Mouse (Mus musculus) myocyte (in vitro differentiated cells): Measurements from ENCODE around the gene Mtmr2. TPM values are rescaled to one million over a fixed set of nuclear protein-coding genes. Genes with fewer than 3 reads are reported as not detected.

ENCODE experiments used
- H3K27me3 ChIP-seq: one replicate; pipeline ENCODE4 v1.6.1; 2011; ENCODE audit not compliant: control insufficient read depth, insufficient read depth, insufficient read length
- H3K36me3 ChIP-seq: one replicate; pipeline ENCODE4 v1.6.1; 2011; ENCODE audit not compliant: control insufficient read depth, insufficient read depth
- H3K4me2 ChIP-seq: one replicate; pipeline ENCODE4 v1.6.1; 2011; ENCODE audit warnings: low read depth, control low read depth
- H3K4me3 ChIP-seq: one replicate; pipeline ENCODE4 v1.5.1; 2011; ENCODE audit warnings: mild to moderate bottlenecking, control low read depth, moderate library complexity
- H3K79me2 ChIP-seq: one replicate; pipeline ENCODE4 v1.6.1; 2011; ENCODE audit not compliant: control insufficient read depth, insufficient read depth
- H3ac ChIP-seq: one replicate; pipeline ENCODE4 v1.6.1; 2011; ENCODE audit not compliant: control insufficient read depth, insufficient read length
- CEBPB ChIP-seq: IDR thresholded peaks from 2 replicates; pipeline ENCODE4 v1.6.1; 2011; ENCODE audit warnings: mild to moderate bottlenecking, moderate library complexity; ENCODE audit not compliant: poor library complexity, insufficient read depth, severe bottlenecking
- E2F4 ChIP-seq: IDR thresholded peaks from one replicate; pipeline ENCODE4 v1.6.1; 2011; ENCODE audit warnings: mild to moderate bottlenecking, control low read depth, moderate library complexity; ENCODE audit not compliant: insufficient read depth
- MAX ChIP-seq: IDR thresholded peaks from one replicate; pipeline ENCODE4 v1.6.1; 2011; ENCODE audit warnings: low read depth, mild to moderate bottlenecking, control low read depth
- MYOD1 ChIP-seq, 3 experiments: IDR thresholded peaks; one replicate each; pipeline ENCODE4 v1.6.1; 2011; ENCODE audit warnings: control low read depth in 2 of 3, low read depth in 2 of 3, mild to moderate bottlenecking in 2 of 3, moderate library complexity in 1 of 3; ENCODE audit not compliant: insufficient read length in 2 of 3, control insufficient read depth in 1 of 3
- MYOG ChIP-seq, 3 experiments: IDR thresholded peaks; one replicate each; pipeline ENCODE4 v1.6.1; 2011; ENCODE audit warnings: control low read depth in 2 of 3, low read depth in 2 of 3, mild to moderate bottlenecking in 2 of 3; ENCODE audit not compliant: insufficient read length in 2 of 3, control insufficient read depth in 1 of 3, insufficient read depth in 1 of 3
- POLR2A ChIP-seq: IDR thresholded peaks from one replicate; pipeline ENCODE4 v1.6.1; 2011; ENCODE audit warnings: low read depth, mild to moderate bottlenecking, control low read depth, moderate library complexity; ENCODE audit not compliant: insufficient read length
- POLR2AphosphoS2 ChIP-seq: IDR thresholded peaks from one replicate; pipeline ENCODE4 v1.6.1; 2011; ENCODE audit warnings: low read depth, control low read depth; ENCODE audit not compliant: insufficient read length
- REST ChIP-seq: IDR thresholded peaks from one replicate; pipeline ENCODE4 v1.6.1; 2011; ENCODE audit warnings: mild to moderate bottlenecking, control low read depth, moderate library complexity; ENCODE audit not compliant: insufficient read depth, insufficient read length
- SRF ChIP-seq: IDR thresholded peaks from one replicate; pipeline ENCODE4 v1.6.1; 2011; ENCODE audit warnings: low read depth; ENCODE audit not compliant: control insufficient read depth, insufficient read length
- TCF12 ChIP-seq: IDR thresholded peaks from one replicate; pipeline ENCODE4 v1.6.1; 2011; ENCODE audit warnings: mild to moderate bottlenecking, control low read depth; ENCODE audit not compliant: poor library complexity, insufficient read depth, severe bottlenecking
- TCF3 ChIP-seq: IDR thresholded peaks from one replicate; pipeline ENCODE4 v1.6.1; 2011; ENCODE audit warnings: low read depth, control low read depth; ENCODE audit not compliant: insufficient read length
- USF1 ChIP-seq: IDR thresholded peaks from one replicate; pipeline ENCODE4 v1.6.1; 2011; ENCODE audit warnings: low read depth, mild to moderate bottlenecking, control low read depth, moderate library complexity
- polyA plus RNA-seq: library from polyadenylated mRNA; unstranded; fragments of >200 nt; fragmentation: generic; extraction: Trizol; gene quantifications from one replicate; pipeline ENCODE4 v1.2.1, GENCODE M21; 2012; ENCODE audit warnings: missing spikeins

Gene Mtmr2
- polyA plus RNA-seq, 1 experiment, result 20.9 TPM

DNA sequence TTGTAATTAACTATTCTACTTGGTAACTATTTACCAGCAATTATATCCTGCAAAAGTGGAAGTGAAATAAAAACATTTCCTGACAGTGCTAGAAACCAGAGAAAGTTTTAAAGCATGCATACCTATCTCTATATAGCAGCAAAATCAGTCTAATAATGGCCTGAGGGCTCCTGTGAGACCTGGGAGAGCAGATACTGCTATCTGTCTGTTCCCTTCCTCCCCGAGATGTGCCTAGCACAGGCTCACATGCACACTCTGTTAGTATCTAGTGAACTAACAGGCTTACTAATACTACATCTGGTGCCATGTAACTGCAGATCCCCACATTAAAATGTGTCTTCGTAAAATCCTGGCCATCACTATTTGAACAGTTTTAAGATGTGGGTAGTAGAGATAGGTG is 46.5 kb downstream of the Mtmr2 start:
- Histone ChIP-seq H3K36me3 (peaks cover 18% of the 10 kb centered on the region), H3K4me3 (no peak overlapping the region)
- TF ChIP-seq USF1 (no peak), TCF3 (no peak), CEBPB (no peak), POLR2AphosphoS2 (no peak), SRF (no peak), E2F4 (no peak), TCF12 (no peak), MAX (no peak), REST (no peak), POLR2A (no peak), MYOG (IDR thresholded peaks at IDR 0.05; ENCODE audit: control insufficient read depth in 1 of 3, insufficient read depth in 1 of 3, insufficient read length in 2 of 3, low read depth in 2 of 3) (no peak), MYOD1 (IDR thresholded peaks at IDR 0.05; ENCODE audit: control insufficient read depth in 1 of 3, insufficient read length in 2 of 3, low read depth in 2 of 3) (no peak)

DNA sequence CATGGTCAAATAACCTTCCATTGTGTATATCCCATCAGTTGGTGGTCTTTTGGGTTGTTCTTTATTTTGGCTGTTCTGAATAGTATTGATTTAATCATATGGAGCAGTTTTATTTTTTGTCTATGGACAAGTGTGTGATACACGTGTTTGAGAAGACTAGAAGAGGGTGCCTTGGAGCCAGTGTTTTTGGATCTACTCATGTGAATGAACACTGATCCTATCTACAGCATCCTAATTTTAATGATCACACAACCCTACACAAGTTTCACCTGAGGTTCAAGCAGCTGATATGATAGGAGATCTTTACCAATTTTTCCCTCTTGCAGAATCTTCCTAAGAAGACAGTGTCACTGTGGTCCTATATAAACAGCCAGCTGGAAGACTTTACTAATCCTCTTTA is 56.3 kb downstream of the Mtmr2 start:
- H3K4me2 ChIP-seq, result no peak overlapping the region
- H3K27me3 ChIP-seq, result no peaks in the 10 kb centered on the region
- no peaks in the 10 kb centered on the region for H3K79me2 ChIP-seq
- no peak overlapping the region for H3K4me3 ChIP-seq
- peaks cover 55% of the 10 kb centered on the region for H3K36me3 ChIP-seq
- no peak overlapping the region for H3ac ChIP-seq
- TF ChIP-seq USF1, result no peak
- no peak for TF ChIP-seq TCF3
- TF ChIP-seq REST, result no peak
- TF ChIP-seq POLR2A, result no peak
- TF ChIP-seq MYOG (IDR thresholded peaks at IDR 0.05; ENCODE audit: control insufficient read depth in 1 of 3, insufficient read depth in 1 of 3, insufficient read length in 2 of 3, low read depth in 2 of 3), result no peak
- TF ChIP-seq CEBPB, result no peak
- TF ChIP-seq MYOD1 (IDR thresholded peaks at IDR 0.05; ENCODE audit: control insufficient read depth in 1 of 3, insufficient read length in 2 of 3, low read depth in 2 of 3), result no peak
- no peak for TF ChIP-seq E2F4
- TF ChIP-seq MAX, result no peak
- TF ChIP-seq POLR2AphosphoS2, result no peak
- no peak for TF ChIP-seq SRF

More for the DNA sequence above, 46.5 kb downstream of the Mtmr2 start:
- Histone ChIP-seq H3K79me2 (no peaks in the 10 kb centered on the region), H3K27me3 (no peaks in the 10 kb centered on the region), H3ac (no peak overlapping the region), H3K4me2 (no peak overlapping the region)

DNA sequence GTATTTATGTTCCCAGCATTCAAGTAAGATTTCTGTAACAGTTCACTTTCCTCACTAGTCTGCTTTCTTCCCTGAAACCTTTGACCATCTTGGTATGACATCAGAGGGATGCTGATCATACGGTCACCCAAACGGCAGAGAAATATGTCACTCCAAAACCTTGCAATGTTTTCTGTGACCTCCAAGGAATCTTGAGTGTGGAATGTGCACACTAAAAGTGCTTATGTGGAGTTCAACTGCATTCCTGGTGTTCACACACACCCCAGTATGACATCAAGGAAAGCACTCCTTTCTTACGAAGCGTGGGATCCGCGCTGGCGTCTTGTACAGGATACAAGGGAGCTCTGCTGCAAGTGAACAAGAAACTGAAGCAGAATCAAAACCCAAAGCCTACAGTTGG is 58.6 kb downstream of the Mtmr2 start:
- Histone ChIP-seq H3K27me3 (no peaks in the 10 kb centered on the region), H3K4me2 (no peak overlapping the region), H3K36me3 (peaks cover 66% of the 10 kb centered on the region), H3K4me3 (no peak overlapping the region), H3K79me2 (no peaks in the 10 kb centered on the region), H3ac (no peak overlapping the region)
- TF ChIP-seq MAX (no peak), CEBPB (no peak), MYOG (IDR thresholded peaks at IDR 0.05; ENCODE audit: control insufficient read depth in 1 of 3, insufficient read depth in 1 of 3, insufficient read length in 2 of 3, low read depth in 2 of 3) (no peak), USF1 (no peak), POLR2A (no peak), TCF12 (no peak), E2F4 (no peak), TCF3 (no peak), SRF (no peak), POLR2AphosphoS2 (no peak)

DNA sequence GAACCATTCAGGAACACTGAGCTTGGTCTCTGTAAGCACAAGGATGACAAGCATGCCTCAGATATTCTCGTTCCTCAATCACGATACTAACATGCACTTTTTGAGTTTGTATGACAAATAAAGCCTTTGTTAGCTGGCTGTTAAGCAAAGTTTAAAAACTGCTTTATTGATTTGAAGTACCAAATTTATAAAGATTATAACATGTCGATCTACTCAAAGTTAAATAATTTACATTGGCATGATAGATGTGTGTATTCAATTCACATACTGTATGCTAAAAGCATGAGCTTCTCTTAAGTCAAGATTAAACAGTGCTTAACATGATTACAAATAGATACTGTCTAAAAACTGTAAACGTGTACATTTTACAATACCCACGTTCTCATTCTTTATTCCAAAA is 59.4 kb downstream of the Mtmr2 start:
- Histone ChIP-seq H3K4me3 (no peak overlapping the region), H3K27me3 (no peaks in the 10 kb centered on the region), H3ac (no peak overlapping the region), H3K36me3 (peaks cover 65% of the 10 kb centered on the region), H3K4me2 (no peak overlapping the region), H3K79me2 (no peaks in the 10 kb centered on the region)
- TF ChIP-seq E2F4 (no peak), MYOD1 (IDR thresholded peaks at IDR 0.05; ENCODE audit: control insufficient read depth in 1 of 3, insufficient read length in 2 of 3, low read depth in 2 of 3) (no peak), MYOG (IDR thresholded peaks at IDR 0.05; ENCODE audit: control insufficient read depth in 1 of 3, insufficient read depth in 1 of 3, insufficient read length in 2 of 3, low read depth in 2 of 3) (no peak), MAX (no peak), POLR2AphosphoS2 (no peak), TCF12 (no peak), CEBPB (no peak)

DNA sequence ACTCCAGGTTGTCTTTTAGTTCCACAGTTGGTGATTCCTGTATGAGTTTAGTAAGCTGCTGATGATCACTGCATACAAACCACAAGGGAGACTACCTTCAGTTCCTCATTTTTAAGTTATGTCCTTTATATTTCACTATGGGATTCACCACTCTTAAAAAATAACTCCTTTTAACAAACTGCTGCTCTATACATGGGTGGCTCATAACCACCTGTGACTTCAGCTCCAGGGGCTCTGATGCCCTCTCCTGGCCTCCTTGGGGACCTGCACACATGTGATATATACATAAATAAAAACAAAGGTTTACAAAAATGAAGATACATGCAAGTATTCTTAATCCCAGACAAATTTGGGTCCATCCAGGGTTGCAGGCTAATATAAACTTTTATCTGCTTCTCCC is 61.7 kb downstream of the Mtmr2 start:
- H3K79me2 ChIP-seq, result no peaks in the 10 kb centered on the region
- H3K27me3 ChIP-seq, result no peaks in the 10 kb centered on the region
- H3K4me3 ChIP-seq, result no peak overlapping the region
- TF ChIP-seq TCF3 (no peak), E2F4 (no peak), CEBPB (no peak), TCF12 (no peak), USF1 (no peak), POLR2A (no peak), POLR2AphosphoS2 (no peak), MAX (no peak), SRF (no peak), MYOG (IDR thresholded peaks at IDR 0.05; ENCODE audit: control insufficient read depth in 1 of 3, insufficient read depth in 1 of 3, insufficient read length in 2 of 3, low read depth in 2 of 3) (no peak), MYOD1 (IDR thresholded peaks at IDR 0.05; ENCODE audit: control insufficient read depth in 1 of 3, insufficient read length in 2 of 3, low read depth in 2 of 3) (no peak)
- no peak overlapping the region for H3K4me2 ChIP-seq
- H3ac ChIP-seq, result no peak overlapping the region
- H3K36me3 ChIP-seq, result peaks cover 61% of the 10 kb centered on the region
